Mouse (Mus musculus) lung, postnatal 0 days (tissue): ENCODE measurements around the gene Ascl3.

Experiments used
- CTCF ChIP-seq: IDR thresholded peaks from 2 replicates; pipeline ENCODE4 v1.5.1; 2016; ENCODE audit warnings: antibody characterized with exemption, mild to moderate bottlenecking
- EP300 ChIP-seq: IDR thresholded peaks from 2 replicates; pipeline ENCODE4 v1.6.1; 2016; ENCODE audit warnings: antibody characterized with exemption, mild to moderate bottlenecking, control low read depth

GRCm38 (mm10) chr7:109708961-109709382, 22.6 kb downstream of the Ascl3 start:
- no peak for TF ChIP-seq CTCF
- peak; percentile 88 for TF ChIP-seq EP300
